Mouse (Mus musculus): ENCODE results near the gene Sco1. TPM values are rescaled to one million over a fixed set of nuclear protein-coding genes. Genes with fewer than 3 reads are reported as not detected.

Sco1 gene
- polyA plus RNA-seq, 1 experiment from 2014 or later = 16.8 TPM

DNA sequence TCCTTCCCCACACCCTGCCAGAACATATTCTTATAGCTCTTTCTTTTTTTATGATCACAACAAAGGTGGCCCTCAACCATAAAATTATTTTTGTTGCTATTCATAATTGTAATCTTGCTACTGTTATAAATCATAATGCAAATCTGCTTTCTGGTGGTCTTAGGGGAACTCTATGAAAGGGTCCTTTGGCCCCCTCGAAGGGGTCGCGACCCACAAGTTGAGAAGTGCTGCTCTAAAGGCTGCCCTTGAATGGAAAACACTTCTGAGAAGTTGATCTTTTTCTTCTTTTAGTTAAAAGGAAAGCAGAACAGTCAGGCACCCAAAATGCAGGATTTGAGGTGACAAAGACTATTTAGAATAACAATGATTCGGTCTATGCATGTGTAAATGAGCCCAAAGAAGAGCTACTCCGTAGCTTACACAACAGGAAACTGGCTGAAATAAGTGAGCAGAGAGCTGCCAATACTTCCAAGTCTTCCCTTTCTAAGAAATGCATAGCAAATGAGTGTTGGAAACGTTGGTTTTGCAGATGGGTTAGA lies 28.6 kb upstream of the Sco1 start:
- Histone ChIP-seq H3K9ac (no peak overlapping the region), H3K36me3 (no peaks in the 10 kb centered on the region), H3K27me3 (replicated peaks) (no peaks in the 10 kb centered on the region; the same call in 1 of the 2 replicates), H3K4me1 (no peaks in the 10 kb centered on the region), H3K4me2 (replicated peaks) (no peak overlapping the region), H3K9me3 (no peaks in the 10 kb centered on the region), H3K4me3 (no peak overlapping the region), H3K27ac (no peak overlapping the region)
- WGBS = 18% methylated on average over 6 of the region's 6 CpGs
- no peak for ATAC-seq (ENCODE audit: low FRiP score, low read depth)

DNA sequence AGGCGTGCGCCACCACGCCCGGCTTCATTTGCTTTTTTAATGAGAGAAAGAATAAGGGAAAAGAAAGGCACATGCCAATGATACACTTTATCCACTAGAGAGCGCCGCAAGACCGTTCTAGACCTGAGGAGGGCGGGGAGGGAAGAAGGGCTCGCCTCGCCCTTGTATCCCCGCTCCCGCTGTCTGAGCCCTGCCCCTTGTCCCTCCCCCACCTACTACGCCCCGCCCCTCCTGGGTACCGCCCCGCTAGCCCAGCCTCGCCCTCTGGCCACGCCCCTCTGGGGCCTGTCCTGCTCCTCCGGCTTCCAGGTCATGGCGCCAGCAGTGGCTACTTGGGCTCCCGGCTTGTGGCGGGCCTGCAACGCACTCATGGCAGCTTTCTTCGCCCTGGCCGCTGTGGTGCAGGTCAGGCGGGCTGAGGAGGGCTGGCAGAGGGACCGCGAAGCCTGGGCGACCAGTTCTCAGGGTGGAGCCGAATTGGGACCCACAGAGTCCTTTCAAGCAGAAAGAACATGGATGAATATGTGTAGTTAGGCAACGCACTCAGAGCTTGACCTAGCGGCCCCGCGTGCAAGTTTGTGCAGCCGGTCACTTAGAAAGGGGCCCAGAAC lies 27.5 kb upstream of the Sco1 start, which contains the start of gene Tmem220:
Tmem220 (plus strand) TSS at position 288 of the 611 bp plus-strand sequence.
- Histone ChIP-seq H3K9me3 (no peaks in the 10 kb centered on the region), H3K27ac (no peak within 1 kb of the TSS), H3K4me1 (no peaks in the 10 kb centered on the region), H3K4me2 (replicated peaks) (peak within 1 kb of the TSS; percentile 67), H3K36me3 (no peaks in the 10 kb centered on the region), H3K4me3 (peak within 1 kb of the TSS; percentile 44), H3K9ac (peak within 1 kb of the TSS; percentile 51; the same call in 1 of the 2 replicates), H3K27me3 (replicated peaks) (no peaks in the 10 kb centered on the region)
- peak; percentile 98 for ATAC-seq (ENCODE audit: low FRiP score, low read depth)
- 1% methylated on average over 35 of the region's 35 CpGs for WGBS

DNA sequence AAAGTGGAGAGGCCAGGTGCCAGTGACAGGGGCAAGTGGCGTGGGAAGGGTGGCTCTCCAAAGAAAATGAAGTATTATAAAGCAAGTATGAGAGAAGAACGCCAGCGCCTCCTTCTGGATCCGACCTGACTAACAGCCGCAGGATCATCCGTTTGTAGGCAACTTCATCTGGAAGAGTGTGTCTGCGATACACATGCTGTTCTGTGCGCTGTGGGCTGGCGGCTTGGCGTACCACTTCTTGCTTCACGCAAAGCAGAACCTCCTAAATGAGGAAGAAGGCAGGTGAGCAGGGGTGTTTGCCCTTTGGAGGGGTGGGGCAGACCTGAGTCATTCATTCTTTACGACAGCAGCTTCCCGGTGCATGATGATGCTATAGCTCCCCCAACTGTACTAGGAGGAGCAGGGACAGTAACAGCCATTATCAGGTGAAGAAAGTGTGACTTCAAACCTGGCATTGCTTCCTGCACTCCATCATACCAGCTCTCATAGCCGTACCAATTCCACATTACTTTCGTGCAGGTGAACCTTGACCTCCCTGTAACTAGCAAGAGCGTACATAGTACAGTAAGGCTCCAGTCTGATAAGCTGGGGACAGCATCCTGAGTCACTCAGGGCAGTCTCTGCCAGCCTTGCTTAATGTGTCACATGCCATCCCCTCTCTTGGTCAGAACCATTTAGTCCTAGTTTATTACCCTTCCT lies 21.4 kb upstream of the Sco1 start:
- Histone ChIP-seq H3K4me1 (no peaks in the 10 kb centered on the region), H3K4me2 (replicated peaks) (no peak overlapping the region), H3K27ac (no peak overlapping the region), H3K4me3 (no peak overlapping the region), H3K36me3 (no peaks in the 10 kb centered on the region), H3K9me3 (no peaks in the 10 kb centered on the region), H3K9ac (no peak overlapping the region), H3K27me3 (replicated peaks) (no peaks in the 10 kb centered on the region)
- ATAC-seq (ENCODE audit: low FRiP score, low read depth) = no peak
- WGBS = 62% methylated on average over 16 of the region's 16 CpGs

DNA sequence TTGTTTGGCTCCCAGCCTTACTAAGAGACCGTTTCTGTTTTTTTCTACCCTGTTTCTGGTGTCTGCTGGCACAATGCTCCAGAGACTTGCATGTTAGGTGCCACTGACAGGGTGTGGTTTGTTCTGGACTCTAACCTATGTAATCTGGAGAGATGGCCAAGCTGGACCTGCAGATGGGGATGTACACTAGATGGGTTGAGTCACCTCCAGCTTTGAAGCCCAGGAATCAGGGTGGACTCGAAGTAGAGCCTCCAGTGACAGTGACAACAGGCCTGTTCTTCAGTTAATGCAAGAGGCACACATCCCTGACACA lies 20.9 kb upstream of the Sco1 start:
- WGBS = 34% methylated on average over 2 of the region's 2 CpGs
- Histone ChIP-seq H3K4me3 (no peak overlapping the region), H3K9ac (no peak overlapping the region), H3K4me1 (no peaks in the 10 kb centered on the region), H3K36me3 (no peaks in the 10 kb centered on the region), H3K27ac (no peak overlapping the region), H3K27me3 (replicated peaks) (no peaks in the 10 kb centered on the region), H3K9me3 (no peaks in the 10 kb centered on the region), H3K4me2 (replicated peaks) (no peak overlapping the region)
- no peak for ATAC-seq (ENCODE audit: low FRiP score, low read depth)

DNA sequence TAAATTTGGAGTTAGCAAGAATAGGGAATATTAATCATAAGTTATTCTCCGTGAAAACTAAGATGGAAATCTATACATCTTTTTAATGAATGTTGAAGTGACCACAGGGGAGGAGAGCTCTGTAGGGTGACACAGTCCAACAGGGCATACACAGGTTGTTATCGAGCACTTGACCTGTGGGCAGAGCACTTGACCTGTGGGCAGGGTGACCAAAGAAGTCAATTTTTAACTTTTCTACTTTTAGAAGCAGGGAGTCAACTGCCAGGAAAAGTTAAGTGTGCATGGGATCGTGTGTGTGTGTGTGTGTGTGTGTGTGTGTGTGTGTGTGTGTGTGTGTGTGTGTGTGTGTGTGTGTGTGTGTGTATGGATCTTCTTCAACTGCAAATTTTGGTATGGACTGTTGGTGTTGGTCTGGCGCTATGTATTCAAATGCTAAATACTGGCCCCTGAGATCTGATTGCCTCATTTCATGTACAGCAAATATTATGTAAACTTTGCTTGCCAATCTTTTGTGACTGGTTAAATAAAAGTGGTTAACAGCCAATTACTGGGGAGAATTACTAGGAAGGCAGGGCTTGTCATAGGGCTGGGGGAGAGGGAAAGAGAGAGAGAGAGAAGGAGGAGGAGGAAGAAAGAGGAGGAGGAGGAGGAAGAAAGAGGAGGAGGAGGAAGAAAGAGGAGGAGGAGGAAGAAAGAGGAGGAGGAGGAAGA lies 17.5 kb upstream of the Sco1 start:
- H3K4me3 ChIP-seq = no peak overlapping the region
- peaks cover 27% of the 10 kb centered on the region for H3K36me3 ChIP-seq
- whole genome bisulfite sequencing = 82% methylated on average over 4 of the region's 4 CpGs
- no peak overlapping the region for H3K9ac ChIP-seq
- H3K27ac ChIP-seq = no peak overlapping the region
- H3K4me1 ChIP-seq = no peaks in the 10 kb centered on the region
- no peaks in the 10 kb centered on the region for H3K9me3 ChIP-seq
- no peak for ATAC-seq (ENCODE audit: low FRiP score, low read depth)
- no peaks in the 10 kb centered on the region for H3K27me3 ChIP-seq (replicated peaks)
- H3K4me2 ChIP-seq (replicated peaks) = no peak overlapping the region

DNA sequence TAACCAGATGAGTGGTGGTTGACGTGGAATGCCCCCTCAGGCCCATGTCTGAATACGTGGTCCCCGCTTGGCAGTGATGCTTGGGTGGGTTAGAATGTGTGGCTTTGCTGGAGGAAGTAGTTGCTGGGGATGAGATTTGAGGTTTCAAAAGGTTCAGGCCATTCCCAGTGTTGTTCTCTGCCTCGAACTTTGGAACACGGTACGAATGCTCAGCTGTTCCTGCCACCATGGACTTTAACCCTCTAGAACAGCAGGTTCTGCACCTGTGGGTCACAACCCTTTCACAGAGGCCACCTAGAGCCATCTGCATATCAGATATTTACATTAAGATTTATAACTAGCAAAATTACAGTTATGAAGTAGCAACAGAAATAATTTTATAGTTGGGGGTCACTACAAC lies 16.2 kb upstream of the Sco1 start:
- no peak overlapping the region for H3K4me2 ChIP-seq (replicated peaks)
- peaks cover 40% of the 10 kb centered on the region for H3K36me3 ChIP-seq
- no peak for ATAC-seq (ENCODE audit: low FRiP score, low read depth)
- no peaks in the 10 kb centered on the region for H3K27me3 ChIP-seq (replicated peaks)
- no peak overlapping the region for H3K9ac ChIP-seq
- H3K27ac ChIP-seq = no peak overlapping the region
- no peaks in the 10 kb centered on the region for H3K4me1 ChIP-seq
- H3K4me3 ChIP-seq = no peak overlapping the region
- H3K9me3 ChIP-seq = no peaks in the 10 kb centered on the region
- 94% methylated on average over 6 of the region's 6 CpGs for WGBS

DNA sequence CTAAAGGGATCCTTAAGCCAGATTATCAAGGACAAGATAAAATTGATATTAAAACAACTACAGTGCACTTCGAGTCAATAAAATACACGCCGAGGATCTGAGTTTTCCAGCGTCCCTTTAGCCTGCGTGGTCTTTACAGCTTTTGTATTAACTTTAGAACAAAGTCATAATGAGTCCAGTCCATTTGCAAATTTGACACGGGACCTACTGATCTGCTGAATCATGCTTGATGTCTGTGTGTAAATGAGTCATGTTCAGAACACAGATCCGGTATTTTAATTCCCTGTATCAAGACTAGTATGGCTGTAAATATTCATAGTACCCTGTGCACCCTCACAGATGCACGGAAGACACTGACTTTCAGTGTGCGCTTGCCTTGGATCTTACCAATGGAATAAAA lies 15.6 kb upstream of the Sco1 start:
- 91% methylated on average over 9 of the region's 9 CpGs for WGBS
- Histone ChIP-seq H3K9ac (no peak overlapping the region), H3K4me1 (no peaks in the 10 kb centered on the region), H3K27me3 (replicated peaks) (no peaks in the 10 kb centered on the region), H3K36me3 (peaks cover 46% of the 10 kb centered on the region), H3K27ac (no peak overlapping the region), H3K4me3 (no peak overlapping the region), H3K4me2 (replicated peaks) (no peak overlapping the region), H3K9me3 (no peaks in the 10 kb centered on the region)
- ATAC-seq (ENCODE audit: low FRiP score, low read depth) = no peak

DNA sequence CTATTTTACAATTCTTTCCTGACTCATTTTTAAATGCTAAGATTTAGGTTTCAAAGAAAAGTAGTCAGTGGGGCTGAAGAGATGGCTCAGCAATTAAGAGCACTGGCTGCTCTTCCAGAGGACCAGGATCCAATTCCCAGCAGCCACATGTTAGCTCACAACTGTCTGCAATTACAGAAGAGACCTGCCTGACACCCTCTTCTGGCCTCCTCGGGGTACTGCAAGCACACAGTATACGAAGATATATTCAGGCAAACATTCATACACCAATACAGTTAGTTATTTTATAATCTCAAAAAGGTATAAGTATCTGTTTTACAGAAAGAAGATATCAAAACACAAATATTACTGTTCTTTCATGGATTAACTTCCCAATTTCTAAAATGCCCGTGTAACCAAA lies 12.7 kb upstream of the Sco1 start:
- no peak for ATAC-seq (ENCODE audit: low FRiP score, low read depth)
- H3K9ac ChIP-seq = no peak overlapping the region
- H3K27me3 ChIP-seq (replicated peaks) = no peaks in the 10 kb centered on the region
- H3K4me3 ChIP-seq = no peak overlapping the region
- H3K9me3 ChIP-seq = no peaks in the 10 kb centered on the region
- 94% methylated on average over 3 of the region's 3 CpGs for whole genome bisulfite sequencing
- no peak overlapping the region for H3K4me2 ChIP-seq (replicated peaks)
- peaks cover 46% of the 10 kb centered on the region for H3K36me3 ChIP-seq
- H3K27ac ChIP-seq = no peak overlapping the region
- no peaks in the 10 kb centered on the region for H3K4me1 ChIP-seq

DNA sequence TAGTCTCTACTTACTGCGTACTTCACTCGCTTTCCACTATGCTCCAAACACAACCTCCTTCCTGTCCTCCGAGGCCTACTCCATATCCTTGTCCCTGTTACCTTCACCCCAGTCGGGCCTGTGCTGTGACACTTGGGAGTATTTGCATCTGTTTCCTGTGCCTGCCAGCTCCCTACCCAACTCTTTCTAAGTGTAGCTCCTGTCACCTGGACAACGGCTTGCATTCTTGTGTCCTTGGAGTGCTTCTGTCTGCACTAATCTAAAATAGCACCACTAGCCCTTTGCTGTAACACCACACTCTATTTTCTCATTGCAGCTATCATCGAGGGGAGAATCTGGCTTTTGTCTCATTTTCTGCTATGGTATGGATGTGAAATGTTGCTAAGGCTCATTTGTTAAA lies 12.0 kb upstream of the Sco1 start:
- no peak for ATAC-seq (ENCODE audit: low FRiP score, low read depth)
- Histone ChIP-seq H3K36me3 (peaks cover 47% of the 10 kb centered on the region), H3K9ac (no peak overlapping the region), H3K27me3 (replicated peaks) (no peaks in the 10 kb centered on the region), H3K4me1 (no peaks in the 10 kb centered on the region), H3K27ac (no peak overlapping the region), H3K4me3 (no peak overlapping the region), H3K4me2 (replicated peaks) (no peak overlapping the region), H3K9me3 (no peaks in the 10 kb centered on the region)
- 97% methylated on average over 6 of the region's 6 CpGs for WGBS

DNA sequence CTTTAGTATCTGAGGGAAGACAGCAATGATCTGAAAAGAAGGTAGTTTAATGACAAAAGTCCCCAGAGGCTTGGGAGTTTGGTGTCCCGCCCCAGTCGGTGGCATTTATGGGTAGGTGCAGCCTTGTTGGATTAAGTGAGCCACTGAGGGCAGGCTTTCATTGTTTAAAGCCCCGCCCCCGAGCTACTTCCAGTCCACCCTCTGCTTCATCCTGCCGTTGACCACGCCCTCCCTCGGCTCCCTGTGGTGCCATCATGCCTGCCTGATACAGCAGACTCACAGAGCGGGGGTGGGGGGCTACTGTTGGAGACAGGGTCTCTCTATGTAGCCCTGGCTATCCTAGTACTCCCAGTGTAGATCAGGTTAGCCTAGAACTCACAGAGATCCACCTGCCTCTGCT lies 9.5 kb upstream of the Sco1 start:
- no peak overlapping the region for H3K4me2 ChIP-seq (replicated peaks)
- no peaks in the 10 kb centered on the region for H3K9me3 ChIP-seq
- no peak overlapping the region for H3K9ac ChIP-seq
- no peak overlapping the region for H3K27ac ChIP-seq
- 24% methylated on average over 8 of the region's 8 CpGs for WGBS
- no peaks in the 10 kb centered on the region for H3K4me1 ChIP-seq
- ATAC-seq (ENCODE audit: low FRiP score, low read depth) = no peak
- no peak overlapping the region for H3K4me3 ChIP-seq
- H3K27me3 ChIP-seq (replicated peaks) = no peaks in the 10 kb centered on the region
- H3K36me3 ChIP-seq = peaks cover 42% of the 10 kb centered on the region

DNA sequence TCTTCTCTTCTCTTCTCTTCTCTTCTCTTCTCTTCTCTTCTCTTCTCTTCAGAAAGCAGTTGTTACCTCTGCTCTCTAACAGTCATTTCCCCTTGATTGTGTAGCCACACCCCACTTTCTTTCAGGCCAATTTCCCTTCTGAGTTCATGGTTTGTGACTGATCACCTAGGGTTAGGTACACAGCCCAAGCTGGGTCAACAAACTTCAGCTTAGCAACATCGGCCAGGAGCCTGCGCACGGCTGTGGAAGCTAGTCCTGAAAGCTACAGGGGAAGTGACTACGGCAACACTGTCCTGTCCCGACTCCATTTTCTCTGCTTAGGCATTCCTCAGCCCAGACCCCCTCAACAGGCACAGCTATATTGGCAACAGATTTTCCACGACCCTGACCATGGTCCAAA lies 7.5 kb upstream of the Sco1 start:
- Histone ChIP-seq H3K4me1 (no peaks in the 10 kb centered on the region), H3K27ac (no peak overlapping the region), H3K27me3 (replicated peaks) (no peaks in the 10 kb centered on the region), H3K9ac (no peak overlapping the region), H3K4me3 (no peak overlapping the region), H3K36me3 (peaks cover 31% of the 10 kb centered on the region), H3K9me3 (no peaks in the 10 kb centered on the region), H3K4me2 (replicated peaks) (no peak overlapping the region)
- ATAC-seq (ENCODE audit: low FRiP score, low read depth) = no peak
- 85% methylated on average over 6 of the region's 6 CpGs for WGBS

DNA sequence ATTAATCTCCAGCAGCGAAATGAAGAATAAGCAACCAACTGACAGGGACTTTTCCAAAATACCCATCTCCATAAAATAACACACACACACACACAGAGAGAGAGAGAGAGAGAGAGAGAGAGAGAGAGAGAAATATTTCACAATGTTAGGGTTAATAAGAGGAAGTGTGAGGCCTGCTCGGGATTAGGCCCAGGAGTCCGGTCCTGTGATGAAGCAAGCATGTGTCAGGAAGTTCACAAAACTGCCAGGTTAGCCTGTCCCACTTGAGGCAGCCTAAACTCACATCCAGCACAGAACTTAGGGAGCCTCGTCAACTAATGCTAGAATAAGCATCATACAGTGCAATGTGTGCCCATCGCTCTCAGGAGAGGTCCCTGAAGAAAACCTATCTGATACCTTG lies 5.3 kb upstream of the Sco1 start:
- Histone ChIP-seq H3K9me3 (no peaks in the 10 kb centered on the region), H3K36me3 (peaks cover 14% of the 10 kb centered on the region), H3K4me2 (replicated peaks) (no peak overlapping the region), H3K27me3 (replicated peaks) (no peaks in the 10 kb centered on the region), H3K4me1 (peaks cover 4% of the 10 kb centered on the region), H3K27ac (no peak overlapping the region), H3K9ac (no peak overlapping the region), H3K4me3 (no peak overlapping the region)
- ATAC-seq (ENCODE audit: low FRiP score, low read depth) = no peak
- 94% methylated on average over 5 of the region's 5 CpGs for WGBS

All from neural tube, embryonic 12.5 days (tissue).